Mouse (Mus musculus) 416B (cell line): ENCODE results near the gene Lce3d.

Experiments
- DNase-seq: peaks from one replicate; pipeline ENCODE4 v3.0.0; 2011; ENCODE audit warnings: low read depth

Lce3d gene

DNA sequence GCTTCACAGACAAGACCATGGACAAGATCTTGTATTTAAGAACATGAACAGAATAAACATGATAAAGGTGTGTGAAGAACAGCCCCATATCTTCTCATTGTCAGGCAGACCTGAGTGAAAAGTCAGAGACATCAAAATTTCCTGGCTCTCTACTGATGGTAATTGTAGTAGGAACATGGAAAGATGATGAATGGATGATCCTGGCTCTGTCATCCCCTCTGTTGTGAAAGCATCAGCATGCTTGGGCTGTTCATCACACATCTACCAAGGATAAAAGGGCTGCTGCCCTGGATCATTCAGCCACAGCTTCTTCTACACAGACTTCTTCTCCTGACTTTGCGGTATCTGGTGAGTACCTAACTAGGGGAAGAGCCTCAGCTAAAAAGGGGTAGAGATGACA is at the start of gene Lce3d:
Lce3d (plus strand) TSS at position 301 of the 400 bp plus-strand sequence.
- no peak for DNase-seq

DNA sequence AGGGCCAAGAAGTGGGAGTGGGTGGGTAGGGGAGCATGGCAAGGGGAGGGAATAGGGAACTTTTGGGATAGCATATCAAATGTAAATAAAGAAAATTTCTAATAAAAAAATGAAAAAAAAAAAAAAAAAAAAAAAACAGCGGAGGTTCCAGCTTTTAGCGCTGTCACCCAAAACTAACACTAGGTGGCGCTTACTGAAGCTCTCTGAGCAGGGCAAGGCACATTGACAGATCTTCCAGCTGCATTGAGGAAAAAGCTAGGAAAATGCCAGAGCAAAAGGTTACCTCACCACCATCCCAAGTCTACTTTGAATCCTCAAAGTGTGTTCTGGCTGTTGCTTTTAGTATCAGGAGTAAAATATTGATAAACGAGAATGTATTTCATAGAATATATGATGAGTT is 49.6 kb upstream of the Lce3d start:
- peak; percentile 32 for DNase-seq

DNA sequence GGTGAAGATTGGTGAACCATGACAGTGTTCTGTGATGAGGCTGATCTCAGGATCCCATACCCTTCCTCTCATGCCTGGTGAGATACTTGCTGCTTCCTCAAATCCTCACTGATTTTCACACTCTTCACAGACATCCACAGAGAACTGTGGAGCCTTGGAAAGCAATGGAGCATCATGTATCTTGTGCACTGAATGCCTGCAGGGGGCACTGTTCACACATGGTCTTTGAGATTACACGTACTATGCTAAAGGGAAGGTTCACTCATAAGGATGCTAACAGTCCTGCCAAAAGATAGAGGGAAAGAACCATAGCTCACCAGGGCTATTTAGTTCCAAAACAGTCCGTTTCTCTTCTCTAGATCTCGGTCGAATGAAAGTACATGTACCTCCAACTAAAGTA is 36.8 kb upstream of the Lce3d start:
- DNase-seq, result peak; percentile 38

DNA sequence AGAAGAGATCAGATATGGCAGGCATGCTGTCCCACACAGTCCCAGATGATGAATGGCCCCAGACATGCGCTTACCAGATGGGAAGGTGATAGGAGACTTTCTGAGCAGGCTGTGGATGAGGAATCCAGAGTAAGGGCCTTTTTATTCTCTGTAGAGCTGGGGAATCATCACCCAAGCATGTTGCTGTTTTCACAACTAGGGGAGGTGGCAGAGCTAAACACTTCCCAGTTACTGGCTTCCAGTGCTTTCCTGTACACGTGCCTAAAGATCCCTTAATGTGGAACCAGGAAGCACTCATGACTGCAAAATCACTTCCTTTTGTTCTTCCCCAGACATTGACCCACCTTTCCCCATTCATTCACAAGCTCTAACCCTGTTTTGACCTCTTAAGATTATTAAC is 31.1 kb upstream of the Lce3d start, which contains the start of gene Lce3a:
Lce3a (minus strand) TSS at position 101 of the 400 bp plus-strand sequence.
- DNase-seq, result no peak

DNA sequence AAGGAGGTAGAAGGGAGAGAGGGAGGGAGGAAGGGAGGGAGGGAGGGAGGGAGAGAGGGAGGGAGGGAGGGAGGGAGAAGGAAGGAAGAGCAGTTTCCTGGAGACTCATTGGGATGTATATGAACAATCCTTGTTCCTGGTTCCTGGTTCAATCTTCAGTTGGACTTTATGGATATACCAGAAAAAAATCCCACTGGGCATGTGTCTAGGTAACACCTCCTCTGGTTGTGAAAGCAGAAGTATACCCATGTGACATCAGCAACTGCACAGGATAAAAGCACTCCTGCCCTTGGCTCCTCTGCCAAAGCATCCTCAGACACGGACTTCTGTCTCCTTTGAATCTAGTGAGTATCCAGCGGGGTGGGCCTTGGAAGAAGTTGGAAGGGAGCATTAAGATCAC is 24.5 kb upstream of the Lce3d start, which contains the start of gene Lce3b:
Lce3b (plus strand) TSS at position 301 of the 400 bp plus-strand sequence.
- DNase-seq, result no peak

DNA sequence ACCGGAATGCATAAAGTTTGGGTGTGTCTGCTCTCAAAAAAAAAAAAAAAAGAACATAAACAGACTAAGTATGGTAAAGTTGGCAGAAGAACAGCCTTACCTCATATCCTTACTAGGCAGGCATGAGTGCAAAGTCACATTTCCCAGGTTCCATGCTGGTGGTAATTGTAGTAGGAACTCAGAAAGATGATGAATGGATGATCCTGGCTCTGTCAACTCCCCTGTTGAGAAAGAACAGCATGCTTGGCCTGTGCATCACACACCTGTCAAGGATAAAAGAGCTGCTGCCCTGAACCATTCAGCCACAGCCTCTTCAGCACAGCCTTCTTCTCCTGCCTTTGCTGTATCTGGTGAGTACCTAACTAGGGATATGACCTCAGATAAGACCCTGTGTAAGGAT is 13.0 kb upstream of the Lce3d start, which contains the start of gene Lce3c:
Lce3c (plus strand) TSS at position 301 of the 400 bp plus-strand sequence.
- DNase-seq, result no peak

DNA sequence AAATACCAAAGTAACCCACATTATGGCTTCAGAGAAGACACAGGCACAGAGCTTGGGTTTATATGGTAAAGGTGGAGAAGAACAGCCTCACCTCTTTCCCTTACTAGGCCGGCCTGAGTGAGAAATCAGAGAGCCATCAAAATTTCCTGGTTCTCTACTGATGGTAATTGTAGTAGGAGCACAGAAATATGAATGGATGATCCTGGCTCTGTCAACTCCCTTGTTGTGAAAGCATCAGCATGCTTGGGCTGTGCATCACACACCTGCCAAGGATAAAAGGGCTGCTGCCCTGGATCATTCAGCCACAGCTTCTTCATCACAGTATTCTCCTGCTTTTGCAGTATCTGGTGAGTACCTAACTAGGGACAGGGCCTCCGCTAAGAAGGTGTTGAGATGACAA is 9.6 kb downstream of the Lce3d start, which contains the start of gene Lce3e:
Lce3e (plus strand) TSS at position 301 of the 400 bp plus-strand sequence.
- DNase-seq, result no peak

DNA sequence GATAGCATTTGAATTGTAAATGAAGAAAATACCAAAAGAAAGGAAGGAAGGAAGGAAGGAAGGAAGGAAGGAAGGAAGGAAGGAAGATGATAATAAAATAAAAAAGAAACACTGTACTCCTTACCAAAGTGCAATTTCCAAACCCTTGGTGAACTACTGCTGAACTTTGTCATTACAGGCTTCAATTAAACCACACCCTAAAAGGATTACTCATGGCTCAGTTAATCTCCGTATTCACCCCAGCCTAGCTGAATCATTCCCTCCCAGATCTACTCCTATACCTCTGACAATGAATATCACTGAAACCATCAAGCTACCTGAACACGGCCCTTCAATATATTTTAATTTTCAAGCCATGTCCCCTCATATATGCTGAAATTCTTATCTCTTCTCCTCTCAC is 21.3 kb downstream of the Lce3d start:
- no peak for DNase-seq

DNA sequence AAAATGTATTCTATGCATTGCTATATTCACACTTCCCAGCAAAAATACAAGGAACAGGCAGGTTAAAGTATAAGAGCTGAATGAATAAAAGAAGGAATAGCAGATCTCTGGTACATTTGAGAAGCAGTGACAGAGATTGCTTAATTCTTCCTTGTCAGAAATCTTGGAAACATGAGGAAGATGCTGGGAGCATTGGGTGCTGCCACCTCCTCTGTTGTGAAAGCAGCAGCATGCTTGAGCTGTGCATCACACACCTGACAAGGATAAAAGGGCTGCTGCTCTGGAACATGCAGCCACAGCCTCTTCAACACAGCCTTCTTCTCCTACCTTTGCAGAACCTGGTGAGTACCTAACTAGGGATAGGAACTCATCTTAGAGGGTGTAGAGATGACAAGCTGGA is 34.7 kb downstream of the Lce3d start, which contains the start of gene Lce3f:
Lce3f (plus strand) TSS at position 301 of the 400 bp plus-strand sequence.
- DNase-seq, result no peak

DNA sequence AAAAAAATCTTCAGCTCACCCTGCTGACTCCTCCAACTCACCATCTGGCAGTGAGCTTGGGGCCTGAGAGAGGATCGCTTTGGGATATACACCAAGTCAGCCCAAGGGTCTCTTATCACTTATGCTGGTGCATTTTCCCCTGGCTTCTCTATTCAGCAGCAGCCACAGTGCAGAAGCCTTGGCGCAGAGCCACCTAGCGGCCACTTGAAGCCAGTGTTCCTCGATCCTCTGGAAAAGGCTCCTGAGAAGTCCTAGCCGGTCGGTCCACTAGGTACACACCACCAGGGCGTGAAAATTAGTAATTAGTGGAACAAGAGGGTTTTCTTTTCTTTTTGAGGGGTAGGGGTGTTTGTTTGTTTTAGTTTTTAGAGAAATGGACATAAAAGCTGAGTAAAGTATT is 41.5 kb downstream of the Lce3d start:
- DNase-seq, result peak; percentile 56

DNA sequence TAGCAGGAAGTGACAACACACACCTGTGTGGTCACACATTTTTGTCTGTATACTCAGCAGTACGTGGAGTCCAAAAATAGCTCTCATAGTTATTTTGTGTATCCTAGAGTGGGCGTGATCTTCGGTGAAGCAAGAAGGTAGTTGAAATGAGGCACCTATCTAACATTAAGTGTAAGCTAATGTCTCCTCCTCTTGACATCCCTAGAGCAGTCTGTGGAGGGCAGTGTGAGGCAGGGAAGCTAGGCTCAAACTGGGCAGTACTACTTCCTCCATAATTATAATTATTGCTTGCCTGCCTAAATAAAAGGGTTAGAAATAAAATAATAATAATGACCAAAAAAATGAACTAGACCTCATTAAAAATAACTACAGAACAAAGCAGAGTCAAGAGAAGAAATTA is 43.4 kb downstream of the Lce3d start:
- no peak for DNase-seq

DNA sequence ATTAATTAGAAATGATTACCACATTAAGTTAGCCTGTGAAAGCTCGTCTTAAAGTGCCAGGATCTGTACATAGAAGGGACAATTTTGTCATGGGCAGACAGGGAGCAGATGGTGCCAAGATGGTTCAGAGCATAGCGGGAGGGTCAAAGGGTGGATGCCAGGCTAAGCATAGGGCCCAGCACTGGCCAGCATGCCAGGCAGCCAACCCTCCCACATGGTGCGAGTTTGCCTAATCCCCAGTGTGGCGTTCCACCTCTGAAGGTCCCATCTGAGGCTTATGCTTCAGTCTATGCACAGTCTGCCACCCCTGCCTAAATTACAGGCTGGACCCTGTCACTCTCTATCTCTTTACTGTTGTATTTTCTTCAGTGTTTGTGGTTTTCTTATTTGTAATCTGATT is 45.7 kb downstream of the Lce3d start:
- DNase-seq, result no peak
